Mouse (Mus musculus) liver, embryonic 14.5 days (tissue): ENCODE measurements at regions not wholly inside any gene's neighbourhood (a gene's known extent, or its start where the extent isn't known, plus 50 kb on each side); places are given as distances from the start of the nearest gene placed in this dataset.

Source experiments
- ATAC-seq: fragments of 200-750 bp; cut with Nextera tagmentation; 2 replicates; pipeline ENCODE4 v1.8.0; 2017; ENCODE audit warnings: moderate number of reproducible peaks, mild to moderate bottlenecking, moderate library complexity; ENCODE audit not compliant: insufficient read depth
- DNase-seq, 3 experiments: peaks; one replicate each; pipeline ENCODE4 v3.0.0-alpha.2; 2012 to 2013; ENCODE audit warnings: low read depth in 3 of 3, low spot score in 3 of 3
- H3K27ac ChIP-seq: fragments of 300-500 bp; sonication (generic); 2 replicates; pipeline ENCODE4 v1.5.1; 2014; ENCODE audit warnings: moderate library complexity, mild to moderate bottlenecking, control low read depth, inconsistent platforms
- H3K27me3 ChIP-seq: fragments of 300-500 bp; sonication (generic); 2 replicates; pipeline ENCODE4 v1.6.1; 2014; ENCODE audit warnings: mild to moderate bottlenecking, low read length, moderate library complexity; ENCODE audit not compliant: control insufficient read depth, insufficient read depth
- H3K36me3 ChIP-seq: fragments of 300-500 bp; sonication (generic); replicated peaks from 2 replicates; pipeline ENCODE4 v1.6.1; 2014; ENCODE audit warnings: low read depth; ENCODE audit not compliant: control insufficient read depth, insufficient read depth
- H3K4me1 ChIP-seq, 2 experiments: fragments of 200-500 bp in 1 of 2; fragments of 300-500 bp in 1 of 2; sonication (generic) in 1 of 2; replicated peaks; 2 replicates each; pipeline ENCODE4 v1.6.1; 2012 to 2014; ENCODE audit warnings: antibody characterized with exemption in 1 of 2, inconsistent platforms in 1 of 2, low read length in 1 of 2; ENCODE audit not compliant: control insufficient read depth in 2 of 2, insufficient read depth in 2 of 2
- H3K4me2 ChIP-seq: fragments of 300-500 bp; sonication (generic); 2 replicates; pipeline ENCODE4 v1.6.1; 2014; ENCODE audit warnings: low read depth, mild to moderate bottlenecking, control low read depth, moderate library complexity
- H3K4me3 ChIP-seq, 2 experiments: fragments of 200-500 bp in 1 of 2; fragments of 300-500 bp in 1 of 2; sonication (generic) in 1 of 2; 2 replicates each; pipeline ENCODE4 v1.5.1; 2012 to 2014; ENCODE audit warnings: low read depth in 2 of 2, low read length in 2 of 2, mild to moderate bottlenecking in 2 of 2, control low read depth in 1 of 2, inconsistent platforms in 1 of 2, moderate library complexity in 1 of 2; ENCODE audit not compliant: insufficient read depth in 1 of 2
- H3K9ac ChIP-seq: fragments of 300-500 bp; sonication (generic); replicated peaks from 2 replicates; pipeline ENCODE4 v1.6.1; 2014; ENCODE audit warnings: mild to moderate bottlenecking, control low read depth, moderate library complexity
- H3K9me3 ChIP-seq: fragments of 300-500 bp; sonication (generic); 2 replicates; pipeline ENCODE4 v1.6.1; 2016; ENCODE audit warnings: low read length, mixed read lengths; ENCODE audit not compliant: control insufficient read depth
- CTCF ChIP-seq: IDR thresholded peaks from 2 replicates; pipeline ENCODE4 v1.5.1; 2016; ENCODE audit warnings: antibody characterized with exemption, low read depth, control low read depth
- EP300 ChIP-seq: IDR thresholded peaks from 2 replicates; pipeline ENCODE4 v1.6.1; 2016; ENCODE audit warnings: antibody characterized with exemption, low read depth
- WGBS: fragments of 180-500 bp; shearing (Covaris S2); extraction: QIAGEN DNeasy Blood & Tissue Kit; methylation state at CpG from one replicate; pipeline ENCODE4 v1.1.7; 2014; ENCODE audit not compliant: insufficient replicate concordance; 5-methylcytosine and 5-hydroxymethylcytosine counted together

GRCm38 (mm10) chr6:148615931-148616330 lies 171.7 kb upstream of the Tmtc1 start:
- peak overlapping the region; percentile 43 for H3K27ac ChIP-seq
- ATAC-seq (peak; percentile 25), DNase-seq (peak in 1 of 3 experiments; percentile 58)
- peak overlapping the region; percentile 50 for H3K4me2 ChIP-seq
- TF ChIP-seq CTCF = no peak
- TF ChIP-seq EP300 = no peak
- H3K36me3 ChIP-seq = no peaks in the 10 kb centered on the region
- no peak overlapping the region for H3K4me3 ChIP-seq
- no peaks in the 10 kb centered on the region for H3K9me3 ChIP-seq
- 6% methylated on average over 4 of the region's 4 CpGs for WGBS
- peak overlapping the region; percentile 1; the same call in 1 of the 2 replicates for H3K9ac ChIP-seq
- peaks cover 28 to 37% of the 10 kb centered on the region in 2 experiments for H3K4me1 ChIP-seq
- H3K27me3 ChIP-seq = no peaks in the 10 kb centered on the region

- Histone ChIP-seq H3K4me3 (no peak overlapping the region), H3K4me2 (peak overlapping the region; percentile 50), H3K36me3 (no peaks in the 10 kb centered on the region), H3K4me1 (peaks cover 23 to 32% of the 10 kb centered on the region in 2 experiments), H3K9me3 (no peaks in the 10 kb centered on the region), H3K27ac (0 out of 2 replicates have a peak overlapping the region, but pooled peaks have one; percentile 20), H3K9ac (peak overlapping the region; percentile 1; the same call in 1 of the 2 replicates), H3K27me3 (no peaks in the 10 kb centered on the region)
- DNase-seq (no peak), ATAC-seq (no peak)
- TF ChIP-seq EP300 (no peak), CTCF (no peak)
- 2% methylated on average over 3 of the region's 3 CpGs for WGBS
Measured at GRCm38 (mm10) chr6:148615442-148615841, 171.3 kb upstream of the Tmtc1 start.

GRCm38 (mm10) chr6:148608881-148609280 lies 164.7 kb upstream of the Tmtc1 start:
- Histone ChIP-seq H3K4me3 (no peak overlapping the region), H3K36me3 (no peaks in the 10 kb centered on the region), H3K4me1 (peaks cover 14 to 15% of the 10 kb centered on the region in 2 experiments), H3K9ac (no peak overlapping the region), H3K27ac (no peak overlapping the region), H3K9me3 (no peaks in the 10 kb centered on the region), H3K27me3 (no peaks in the 10 kb centered on the region), H3K4me2 (no peak overlapping the region)
- ATAC-seq (no peak), DNase-seq (no peak)
- TF ChIP-seq EP300 = no peak
- no peak for TF ChIP-seq CTCF
- 52% methylated on average over 5 of the region's 5 CpGs for WGBS

GRCm38 (mm10) chr6:148605226-148605625 lies 161.0 kb upstream of the Tmtc1 start:
- Histone ChIP-seq H3K27ac (no peak overlapping the region), H3K9ac (no peak overlapping the region), H3K4me1 (peaks cover 32 to 35% of the 10 kb centered on the region in 2 experiments), H3K27me3 (no peaks in the 10 kb centered on the region), H3K9me3 (no peaks in the 10 kb centered on the region), H3K4me3 (no peak overlapping the region), H3K4me2 (no peak overlapping the region), H3K36me3 (no peaks in the 10 kb centered on the region)
- TF ChIP-seq CTCF = no peak
- no peak for TF ChIP-seq EP300
- 77% methylated on average over 1 of the region's 1 CpGs for WGBS
- no peak for ATAC-seq
- no peak for DNase-seq

GRCm38 (mm10) chr6:148604790-148605189 lies 160.6 kb upstream of the Tmtc1 start:
- Histone ChIP-seq H3K9ac (no peak overlapping the region), H3K4me1 (peaks cover 32 to 35% of the 10 kb centered on the region in 2 experiments), H3K9me3 (no peaks in the 10 kb centered on the region), H3K4me2 (no peak overlapping the region), H3K36me3 (no peaks in the 10 kb centered on the region), H3K27ac (peak overlapping the region; percentile 92), H3K4me3 (no peak overlapping the region), H3K27me3 (no peaks in the 10 kb centered on the region)
- no peak for ATAC-seq
- WGBS = 0% methylated on average over 1 of the region's 1 CpGs
- no peak for TF ChIP-seq EP300
- TF ChIP-seq CTCF = no peak
- no peak for DNase-seq
